Mouse (Mus musculus): Measurements from ENCODE around the gene Prkcd. TPM values are rescaled to one million over a fixed set of nuclear protein-coding genes. Genes with fewer than 3 reads are reported as not detected.

The Prkcd gene
- polyA plus RNA-seq, 1 experiment from 2014 or later, result 56.2 TPM

GRCm38 (mm10) chr14:30622130-30622529 lies 3.9 kb downstream of the Prkcd start:
- Histone ChIP-seq H3K36me3 (0 out of 2 replicates have a peak, but pooled peaks cover 4% of the 10 kb centered on the region), H3K4me1 (replicated peaks) (peaks cover 27% of the 10 kb centered on the region), H3K4me3 (replicated peaks) (no peak overlapping the region), H3K9ac (replicated peaks) (no peak overlapping the region), H3K4me2 (no peak overlapping the region), H3K27me3 (no peaks in the 10 kb centered on the region; the same call in 1 of the 2 replicates), H3K27ac (no peak overlapping the region), H3K9me3 (no peaks in the 10 kb centered on the region)
- 84% methylated on average over 7 of the region's 7 CpGs for WGBS
- no peak for ATAC-seq (ENCODE audit: insufficient number of reproducible peaks, insufficient read depth, low FRiP score, low TSS enrichment, low read depth)

- no peak overlapping the region for H3K4me3 ChIP-seq (replicated peaks)
- no peak overlapping the region for H3K4me2 ChIP-seq
- H3K9me3 ChIP-seq, result no peaks in the 10 kb centered on the region
- ATAC-seq (ENCODE audit: insufficient number of reproducible peaks, insufficient read depth, low FRiP score, low TSS enrichment, low read depth), result no peak
- 0 out of 2 replicates have a peak, but pooled peaks cover 4% of the 10 kb centered on the region for H3K36me3 ChIP-seq
- H3K27ac ChIP-seq, result no peak overlapping the region
- 82% methylated on average over 7 of the region's 7 CpGs for WGBS
- no peak overlapping the region for H3K9ac ChIP-seq (replicated peaks)
- H3K27me3 ChIP-seq, result no peaks in the 10 kb centered on the region; the same call in 1 of the 2 replicates
- H3K4me1 ChIP-seq (replicated peaks), result peaks cover 18% of the 10 kb centered on the region
Observed at GRCm38 (mm10) chr14:30619982-30620578, 5.9 kb downstream of the Prkcd start.

GRCm38 (mm10) chr14:30618746-30619275 lies 7.2 kb downstream of the Prkcd start:
- Histone ChIP-seq H3K27ac (no peak overlapping the region), H3K9ac (replicated peaks) (no peak overlapping the region), H3K4me1 (replicated peaks) (peaks cover 6% of the 10 kb centered on the region; the same call in 1 of the 2 replicates), H3K36me3 (0 out of 2 replicates have a peak, but pooled peaks cover 4% of the 10 kb centered on the region), H3K4me3 (replicated peaks) (no peak overlapping the region), H3K4me2 (no peak overlapping the region), H3K9me3 (no peaks in the 10 kb centered on the region), H3K27me3 (no peaks in the 10 kb centered on the region; the same call in 1 of the 2 replicates)
- 90% methylated on average over 2 of the region's 2 CpGs for WGBS
- no peak for ATAC-seq (ENCODE audit: insufficient number of reproducible peaks, insufficient read depth, low FRiP score, low TSS enrichment, low read depth)

- ATAC-seq (ENCODE audit: insufficient number of reproducible peaks, insufficient read depth, low FRiP score, low TSS enrichment, low read depth), result no peak
- no peak overlapping the region for H3K9ac ChIP-seq (replicated peaks)
- 0 out of 2 replicates have a peak, but pooled peaks cover 4% of the 10 kb centered on the region for H3K36me3 ChIP-seq
- no peaks in the 10 kb centered on the region; the same call in 1 of the 2 replicates for H3K27me3 ChIP-seq
- no peak overlapping the region for H3K4me2 ChIP-seq
- H3K9me3 ChIP-seq, result no peaks in the 10 kb centered on the region
- no peaks in the 10 kb centered on the region; the same call in 1 of the 2 replicates for H3K4me1 ChIP-seq (replicated peaks)
- no peak overlapping the region for H3K27ac ChIP-seq
- WGBS, result 46% methylated on average over 2 of the region's 2 CpGs
- H3K4me3 ChIP-seq (replicated peaks), result no peak overlapping the region
Observed at GRCm38 (mm10) chr14:30616751-30617150, 9.3 kb downstream of the Prkcd start.

- no peaks in the 10 kb centered on the region for H3K9me3 ChIP-seq
- H3K36me3 ChIP-seq, result peaks cover 17% of the 10 kb centered on the region
- ATAC-seq (ENCODE audit: insufficient number of reproducible peaks, insufficient read depth, low FRiP score, low TSS enrichment, low read depth), result 0 out of 2 replicates have a peak, but pooled peaks have one; percentile 10
- no peaks in the 10 kb centered on the region; the same call in 1 of the 2 replicates for H3K4me1 ChIP-seq (replicated peaks)
- no peak overlapping the region for H3K4me2 ChIP-seq
- no peak overlapping the region for H3K27ac ChIP-seq
- no peak overlapping the region for H3K4me3 ChIP-seq (replicated peaks)
- no peak overlapping the region for H3K9ac ChIP-seq (replicated peaks)
- H3K27me3 ChIP-seq, result no peaks in the 10 kb centered on the region
- WGBS, result 86% methylated on average over 2 of the region's 2 CpGs
Observed at GRCm38 (mm10) chr14:30612962-30613715, 12.9 kb downstream of the Prkcd start.

GRCm38 (mm10) chr14:30612523-30612922 lies 13.5 kb downstream of the Prkcd start:
- Histone ChIP-seq H3K4me1 (replicated peaks) (no peaks in the 10 kb centered on the region; the same call in 1 of the 2 replicates), H3K27ac (no peak overlapping the region), H3K9ac (replicated peaks) (no peak overlapping the region), H3K36me3 (peaks cover 23% of the 10 kb centered on the region), H3K9me3 (no peaks in the 10 kb centered on the region), H3K27me3 (no peaks in the 10 kb centered on the region), H3K4me2 (no peak overlapping the region), H3K4me3 (replicated peaks) (no peak overlapping the region)
- 31% methylated on average over 7 of the region's 7 CpGs for WGBS
- no peak for ATAC-seq (ENCODE audit: insufficient number of reproducible peaks, insufficient read depth, low FRiP score, low TSS enrichment, low read depth)

GRCm38 (mm10) chr14:30610940-30611339 lies 15.1 kb downstream of the Prkcd start:
- Histone ChIP-seq H3K4me1 (replicated peaks) (no peaks in the 10 kb centered on the region; the same call in 1 of the 2 replicates), H3K4me2 (no peak overlapping the region), H3K36me3 (peaks cover 36% of the 10 kb centered on the region), H3K27me3 (no peaks in the 10 kb centered on the region), H3K4me3 (replicated peaks) (no peak overlapping the region), H3K27ac (no peak overlapping the region), H3K9me3 (no peaks in the 10 kb centered on the region), H3K9ac (replicated peaks) (no peak overlapping the region)
- ATAC-seq (ENCODE audit: insufficient number of reproducible peaks, insufficient read depth, low FRiP score, low TSS enrichment, low read depth), result no peak
- WGBS, result 76% methylated on average over 3 of the region's 3 CpGs

- no peak overlapping the region for H3K4me2 ChIP-seq
- peaks cover 43% of the 10 kb centered on the region for H3K36me3 ChIP-seq
- no peaks in the 10 kb centered on the region for H3K9me3 ChIP-seq
- no peak overlapping the region for H3K4me3 ChIP-seq (replicated peaks)
- ATAC-seq (ENCODE audit: insufficient number of reproducible peaks, insufficient read depth, low FRiP score, low TSS enrichment, low read depth), result no peak
- H3K27me3 ChIP-seq, result no peaks in the 10 kb centered on the region
- no peak overlapping the region for H3K9ac ChIP-seq (replicated peaks)
- WGBS, result 72% methylated on average over 2 of the region's 2 CpGs
- H3K27ac ChIP-seq, result no peak overlapping the region
- no peaks in the 10 kb centered on the region; the same call in 1 of the 2 replicates for H3K4me1 ChIP-seq (replicated peaks)
Observed at GRCm38 (mm10) chr14:30610304-30610703, 15.7 kb downstream of the Prkcd start.

GRCm38 (mm10) chr14:30609499-30609898 lies 16.5 kb downstream of the Prkcd start:
- H3K9ac ChIP-seq (replicated peaks), result no peak overlapping the region
- H3K4me2 ChIP-seq, result no peak overlapping the region
- H3K9me3 ChIP-seq, result no peaks in the 10 kb centered on the region
- no peaks in the 10 kb centered on the region for H3K27me3 ChIP-seq
- no peak for ATAC-seq (ENCODE audit: insufficient number of reproducible peaks, insufficient read depth, low FRiP score, low TSS enrichment, low read depth)
- H3K27ac ChIP-seq, result no peak overlapping the region
- no peaks in the 10 kb centered on the region; the same call in 1 of the 2 replicates for H3K4me1 ChIP-seq (replicated peaks)
- WGBS, result 93% methylated on average over 3 of the region's 3 CpGs
- peaks cover 50% of the 10 kb centered on the region for H3K36me3 ChIP-seq
- no peak overlapping the region for H3K4me3 ChIP-seq (replicated peaks)

GRCm38 (mm10) chr14:30608176-30608575 lies 17.8 kb downstream of the Prkcd start:
- ATAC-seq (ENCODE audit: insufficient number of reproducible peaks, insufficient read depth, low FRiP score, low TSS enrichment, low read depth), result no peak

GRCm38 (mm10) chr14:30607696-30608095 lies 18.3 kb downstream of the Prkcd start:
- Histone ChIP-seq H3K4me3 (replicated peaks) (no peak overlapping the region), H3K9ac (replicated peaks) (no peak overlapping the region), H3K27me3 (no peaks in the 10 kb centered on the region), H3K4me1 (replicated peaks) (no peaks in the 10 kb centered on the region; the same call in 1 of the 2 replicates), H3K9me3 (no peaks in the 10 kb centered on the region), H3K4me2 (no peak overlapping the region), H3K27ac (no peak overlapping the region), H3K36me3 (peaks cover 65% of the 10 kb centered on the region)
- WGBS, result 72% methylated on average over 4 of the region's 4 CpGs
- ATAC-seq (ENCODE audit: insufficient number of reproducible peaks, insufficient read depth, low FRiP score, low TSS enrichment, low read depth), result no peak

More at GRCm38 (mm10) chr14:30608176-30608575, 17.8 kb downstream of the Prkcd start:
- H3K9me3 ChIP-seq, result no peaks in the 10 kb centered on the region
- H3K36me3 ChIP-seq, result peaks cover 62% of the 10 kb centered on the region
- no peaks in the 10 kb centered on the region; the same call in 1 of the 2 replicates for H3K4me1 ChIP-seq (replicated peaks)
- no peak overlapping the region for H3K4me2 ChIP-seq
- no peak overlapping the region for H3K9ac ChIP-seq (replicated peaks)
- H3K27ac ChIP-seq, result no peak overlapping the region
- WGBS, result 85% methylated on average over 6 of the region's 6 CpGs
- no peaks in the 10 kb centered on the region for H3K27me3 ChIP-seq
- no peak overlapping the region for H3K4me3 ChIP-seq (replicated peaks)

Data from limb, embryonic 12.5 days (tissue).